Mouse (Mus musculus): ENCODE data around the gene 1700016C15Rik.

The 1700016C15Rik gene

DNA sequence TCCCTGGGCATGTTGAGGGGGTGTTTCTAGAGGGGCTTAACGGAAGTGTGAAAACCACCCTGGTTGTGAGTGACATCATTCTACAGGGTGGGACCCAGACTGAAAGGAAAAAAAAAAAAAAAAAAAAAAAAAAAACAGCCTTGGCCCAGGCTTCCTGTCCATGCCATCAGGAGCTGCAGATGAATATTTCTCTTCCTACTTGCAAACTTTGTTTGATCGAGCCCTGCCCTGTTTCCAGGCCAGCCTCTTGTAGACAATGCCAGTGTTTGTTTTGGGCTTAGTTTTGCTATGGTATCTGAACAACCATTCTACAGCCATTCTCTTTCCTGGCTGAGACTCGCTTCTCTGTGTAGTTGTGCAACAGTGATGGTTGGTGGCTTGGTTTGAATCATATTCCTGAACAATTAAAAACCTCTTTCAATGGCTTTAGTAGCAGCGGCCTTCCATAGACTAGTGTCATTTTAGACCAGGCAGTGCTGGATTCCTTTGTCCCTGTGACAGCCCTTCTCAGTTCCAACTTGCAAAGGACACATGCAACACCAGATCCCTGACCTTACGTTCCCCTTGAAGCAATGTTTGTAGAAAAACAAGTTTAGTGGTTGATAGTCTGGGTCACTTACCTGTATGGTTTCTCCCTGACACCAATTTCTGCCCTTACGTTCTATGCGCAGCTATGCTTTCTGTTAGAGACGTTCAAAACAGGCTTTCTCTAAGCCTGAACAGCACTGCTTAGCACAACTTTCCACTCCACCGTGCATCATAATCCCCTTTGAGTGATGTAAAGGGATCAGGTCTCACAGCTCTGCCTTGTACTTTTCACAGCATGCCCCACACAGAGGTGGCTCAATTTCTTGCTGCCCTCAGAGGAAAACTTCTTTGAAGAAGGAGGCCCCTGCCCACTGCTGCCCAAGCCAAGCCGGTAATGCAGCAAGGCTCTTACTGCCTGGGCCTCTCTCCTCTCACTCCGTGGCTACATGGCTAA lies at the start of gene 1700016C15Rik:
Gene 1700016C15Rik (plus strand): TSS at position 772 of the 982 bp plus-strand sequence.
- no peak for DNase-seq

DNA sequence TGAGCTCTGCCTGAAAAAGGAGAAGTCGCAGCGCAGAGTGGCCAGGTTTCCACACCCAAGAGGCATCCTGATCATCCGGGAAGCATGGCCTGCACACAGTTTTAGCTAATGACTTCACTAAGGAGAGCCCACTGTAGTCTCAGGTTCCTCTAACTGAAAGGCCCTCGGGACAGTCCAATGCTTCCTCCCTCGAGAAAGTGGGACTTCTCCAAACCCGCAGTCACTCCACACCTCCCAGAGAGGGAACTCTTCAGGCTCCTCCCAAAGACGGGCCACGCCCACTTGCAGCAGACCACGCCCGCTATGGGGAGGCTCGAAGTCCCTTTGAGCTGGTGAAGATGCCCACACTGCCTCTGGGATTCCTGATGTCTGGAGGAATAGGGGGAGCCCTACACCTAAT lies 48.4 kb upstream of the 1700016C15Rik start:
- DNase-seq, result peak; percentile 89

DNA sequence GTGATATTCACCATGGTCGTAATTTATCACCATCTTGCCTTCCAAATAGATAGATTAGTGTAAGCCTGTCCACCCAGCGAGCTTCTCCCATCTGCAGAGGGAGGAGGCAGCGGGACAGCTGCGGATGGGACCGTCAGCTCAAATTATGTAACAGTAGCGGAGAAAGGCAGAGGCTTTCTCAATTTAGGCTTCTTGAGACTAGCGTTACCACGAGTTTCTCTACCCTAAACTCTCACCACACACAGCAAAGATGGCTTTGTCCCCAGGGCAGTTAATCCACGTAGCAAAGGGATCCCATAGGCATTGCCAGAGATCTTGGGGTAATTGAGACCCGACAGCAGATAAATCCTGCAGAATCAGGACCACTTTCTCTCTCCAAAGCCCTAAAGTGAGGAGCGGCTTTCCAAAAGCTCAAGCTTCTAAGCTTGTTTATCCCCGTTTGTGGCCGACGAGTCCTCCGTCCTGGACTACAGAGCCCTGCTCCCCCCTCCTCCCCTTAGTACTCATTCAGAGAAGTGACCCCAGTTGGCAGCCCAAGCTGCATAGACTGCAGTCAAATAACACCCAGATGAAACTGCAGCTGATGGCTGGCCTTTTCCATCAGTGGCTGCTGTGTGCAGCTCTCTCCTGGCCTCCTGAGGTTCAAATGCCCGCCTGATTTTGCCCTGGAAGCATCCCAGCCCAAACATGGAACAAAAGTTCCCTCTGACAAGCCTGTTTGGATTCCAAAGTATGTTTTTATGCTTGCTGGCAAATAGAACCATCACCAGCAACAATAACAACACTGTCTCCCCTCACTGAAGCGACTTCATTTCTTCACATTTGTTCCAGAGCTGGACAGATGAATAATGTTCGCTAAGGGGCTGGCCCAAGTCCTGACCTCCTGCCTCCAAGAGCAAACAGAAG lies 45.4 kb upstream of the 1700016C15Rik start:
- DNase-seq, result peak; percentile 88

DNA sequence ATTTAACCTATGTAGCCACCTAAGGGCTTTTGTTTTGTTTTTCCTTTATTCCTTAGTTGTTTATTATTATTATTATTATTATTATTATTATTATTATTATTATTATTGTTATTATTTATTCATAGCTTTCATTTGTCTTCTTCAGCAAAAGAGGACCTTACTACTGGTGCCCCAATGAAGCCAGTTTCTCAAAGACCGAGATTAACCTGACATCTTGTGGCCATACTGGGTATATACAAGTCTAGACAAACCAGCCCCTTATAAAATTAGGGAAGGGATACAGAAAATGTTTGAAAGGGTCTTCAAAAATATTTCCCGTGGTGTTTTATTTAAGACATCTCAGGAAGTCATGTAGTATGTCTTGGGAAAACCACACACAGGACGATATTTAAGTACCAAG lies 44.7 kb upstream of the 1700016C15Rik start:
- no peak for DNase-seq

DNA sequence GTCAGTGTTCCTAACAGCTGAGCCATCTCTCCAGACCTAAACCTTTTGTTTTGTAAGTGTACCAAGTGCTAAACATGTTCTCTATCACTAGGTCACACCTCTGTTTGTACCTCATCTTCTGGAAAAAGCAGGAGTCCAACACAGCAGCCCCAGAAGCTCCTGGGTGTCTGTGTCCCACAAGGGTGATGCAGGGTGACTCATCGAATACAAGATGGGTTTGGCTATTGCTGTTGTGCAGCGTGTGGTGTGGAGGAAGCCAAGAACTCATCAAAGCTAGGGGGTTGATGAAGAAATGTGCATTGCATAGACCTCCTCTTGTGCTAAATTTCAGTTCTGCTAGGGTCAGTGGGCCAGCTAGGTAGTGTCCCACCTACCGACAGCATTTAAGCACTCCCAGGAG lies 43.5 kb upstream of the 1700016C15Rik start:
- no peak for DNase-seq

DNA sequence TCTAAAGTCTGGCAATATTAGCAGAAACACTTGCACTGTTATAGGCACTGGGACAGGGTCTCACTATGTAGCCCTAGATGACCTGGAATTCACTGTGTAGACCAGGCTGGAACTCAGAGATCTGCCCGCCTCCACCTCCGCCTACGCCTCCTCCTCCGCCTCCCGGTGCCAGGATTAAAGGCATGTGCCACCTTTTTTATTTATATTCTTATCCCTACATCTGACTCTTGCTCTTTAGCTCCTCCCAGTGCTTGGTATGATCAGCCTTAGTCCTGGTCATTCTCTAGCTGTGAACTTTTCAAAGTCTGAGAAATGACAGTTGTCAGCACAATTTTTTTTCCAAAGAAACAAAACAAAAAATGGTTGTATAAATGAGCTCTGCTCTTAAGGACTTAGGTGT lies 42.6 kb upstream of the 1700016C15Rik start:
- no peak for DNase-seq

DNA sequence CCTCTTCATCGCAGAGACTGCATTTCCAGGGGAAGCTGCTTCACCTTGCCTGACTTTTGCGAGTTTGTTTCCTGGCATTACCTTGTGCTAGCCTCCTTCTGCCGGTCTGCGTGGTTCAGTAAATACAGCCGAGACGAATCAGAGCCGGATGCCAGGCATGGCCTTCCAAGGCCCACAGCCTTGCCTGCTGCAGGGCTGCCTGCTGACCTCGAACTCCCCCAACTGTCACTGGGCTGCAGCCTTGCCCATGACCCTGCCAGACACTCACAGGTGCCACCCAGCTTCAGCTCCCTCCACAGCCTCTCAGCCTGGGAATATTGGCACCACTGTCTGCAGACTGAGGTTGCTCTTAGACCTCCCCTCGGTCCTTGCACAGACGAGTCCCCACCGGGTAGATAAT lies 37.1 kb upstream of the 1700016C15Rik start:
- DNase-seq, result peak; percentile 78

DNA sequence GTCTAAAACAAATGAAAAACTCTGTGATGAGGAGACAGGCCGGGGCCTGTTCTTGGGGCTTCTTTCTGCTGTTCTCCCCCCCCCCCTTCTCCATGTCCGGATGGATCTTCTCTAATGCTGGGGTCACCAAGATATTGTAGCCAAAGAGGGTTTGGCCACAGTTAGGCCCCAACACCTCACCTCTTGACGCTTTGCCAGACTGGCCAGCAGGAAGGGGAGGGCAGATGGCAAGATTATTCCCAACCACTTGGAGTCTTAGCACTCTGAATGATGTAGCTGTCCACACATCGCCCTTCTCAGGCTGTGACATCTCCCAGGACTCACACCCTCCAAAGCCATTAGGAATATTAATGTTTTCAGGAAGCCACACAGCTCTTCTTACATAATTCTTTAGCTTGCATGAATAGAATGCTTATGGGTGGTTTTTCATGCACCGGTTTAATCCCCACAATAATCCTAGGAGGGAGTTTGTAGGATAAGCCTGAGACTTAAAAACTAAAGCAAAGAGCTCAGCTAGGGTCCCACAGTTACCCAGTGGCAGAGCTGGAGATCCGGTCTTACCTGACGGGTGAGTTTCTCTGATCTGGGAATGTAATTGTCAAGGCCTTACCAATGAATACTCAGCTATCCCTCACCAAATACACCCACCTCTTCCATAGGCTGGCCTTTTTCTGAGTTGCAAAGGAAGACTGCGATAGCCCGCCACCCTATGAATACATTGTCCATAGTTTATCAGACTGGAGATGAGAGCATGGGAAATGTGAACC lies 35.9 kb upstream of the 1700016C15Rik start:
- peak; percentile 46 for DNase-seq

DNA sequence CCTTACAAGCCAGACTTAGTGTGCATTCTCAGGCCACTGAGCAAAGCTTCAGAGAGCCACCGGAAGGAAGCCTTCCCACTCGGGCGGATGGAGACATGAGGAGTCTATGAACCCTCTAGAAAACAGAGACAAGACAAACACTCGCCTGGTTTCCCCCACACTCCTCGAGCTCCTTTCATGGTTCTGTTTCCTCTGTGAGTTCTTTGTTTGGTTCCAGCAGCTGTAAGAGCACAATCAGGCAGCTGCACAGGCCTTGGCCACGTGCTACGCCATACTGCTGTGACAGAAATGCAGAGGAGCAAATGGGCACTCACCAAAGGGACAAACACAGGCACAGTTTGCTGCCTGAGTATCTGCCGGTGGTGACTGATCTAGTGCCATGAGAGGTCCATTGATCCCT lies 29.1 kb upstream of the 1700016C15Rik start:
- no peak for DNase-seq

DNA sequence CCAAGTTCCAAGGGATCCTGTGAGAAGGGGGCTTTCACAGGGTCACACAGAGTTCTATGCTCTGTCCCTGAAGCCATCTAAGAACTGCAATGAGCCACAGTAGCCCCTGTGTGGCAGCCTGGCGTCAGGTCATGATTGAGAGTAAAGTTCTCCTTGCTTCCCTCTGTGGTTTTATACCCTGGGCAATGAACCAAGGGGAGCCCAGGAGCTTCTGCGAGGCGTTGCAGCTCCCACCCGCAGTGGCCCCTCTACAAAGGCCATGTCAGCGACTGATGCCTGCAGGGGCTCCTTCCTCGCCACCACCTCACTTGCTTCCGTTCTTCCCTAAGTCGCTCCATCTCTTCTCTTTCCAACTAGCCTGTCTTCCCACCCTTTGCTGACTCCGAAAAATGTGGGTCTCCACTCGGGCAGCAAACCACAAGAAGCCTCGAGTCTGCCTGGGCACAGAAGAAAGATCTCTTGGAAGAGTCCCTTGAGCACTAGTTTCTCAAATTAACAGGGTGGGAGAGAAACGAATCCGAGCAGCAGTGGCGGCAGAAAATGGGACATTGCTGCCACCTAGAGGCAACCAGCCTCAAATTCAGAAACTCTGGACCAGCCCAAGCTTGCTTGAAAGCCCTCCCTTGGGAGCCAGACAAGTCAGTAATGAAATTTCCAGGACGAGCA lies 27.0 kb upstream of the 1700016C15Rik start:
- peak; percentile 98 for DNase-seq

DNA sequence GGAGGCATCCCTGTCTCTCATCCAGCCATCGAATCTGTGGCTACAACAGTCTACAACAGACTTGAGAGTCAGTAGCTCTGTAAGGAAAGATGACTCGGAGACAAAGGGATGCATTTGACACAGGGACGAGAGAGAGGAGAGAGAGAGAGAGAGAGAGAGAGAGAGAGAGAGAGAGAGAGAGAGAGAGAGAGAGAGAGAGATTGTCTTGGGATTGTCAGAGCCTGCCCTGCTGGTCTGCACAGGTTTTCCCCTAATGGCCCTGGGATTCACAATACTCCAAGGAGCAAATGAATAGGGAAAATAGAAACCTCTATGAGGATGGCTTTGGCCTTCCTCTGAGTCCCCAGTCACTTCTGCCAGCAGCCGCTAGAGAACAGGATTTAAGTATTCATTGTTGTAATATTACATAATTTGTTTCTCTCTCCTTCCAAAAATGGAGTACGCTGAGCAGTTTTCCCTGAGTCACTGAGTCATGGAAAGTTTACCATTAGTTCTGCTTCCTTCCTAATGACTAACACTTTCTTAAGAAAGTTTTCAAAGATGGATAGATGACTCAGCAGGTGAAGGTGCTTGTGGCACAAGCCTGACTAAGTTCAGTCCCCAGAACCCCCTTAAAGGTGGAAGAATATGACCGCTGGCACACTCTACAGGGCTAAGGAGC lies 26.3 kb upstream of the 1700016C15Rik start:
- no peak for DNase-seq

DNA sequence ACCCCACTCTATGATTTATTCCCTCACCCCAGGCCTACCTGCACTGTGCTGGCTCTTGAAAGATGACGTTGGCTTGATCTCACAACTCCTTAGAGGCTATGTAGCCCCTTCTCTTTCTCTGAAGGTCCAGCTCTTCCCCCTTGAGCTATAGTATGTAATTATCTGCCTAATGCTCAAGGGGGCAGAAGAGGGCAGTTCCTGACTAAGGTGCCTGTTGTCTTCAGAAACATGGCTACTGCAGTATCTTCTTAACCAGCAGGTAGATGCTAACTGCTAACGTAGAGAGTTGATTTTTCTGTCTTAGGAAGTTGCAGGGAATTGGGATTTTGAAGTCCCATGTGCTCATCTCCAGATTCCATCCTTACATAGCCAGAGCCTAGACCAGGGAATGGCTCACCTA lies 24.4 kb upstream of the 1700016C15Rik start:
- no peak for DNase-seq

DNA sequence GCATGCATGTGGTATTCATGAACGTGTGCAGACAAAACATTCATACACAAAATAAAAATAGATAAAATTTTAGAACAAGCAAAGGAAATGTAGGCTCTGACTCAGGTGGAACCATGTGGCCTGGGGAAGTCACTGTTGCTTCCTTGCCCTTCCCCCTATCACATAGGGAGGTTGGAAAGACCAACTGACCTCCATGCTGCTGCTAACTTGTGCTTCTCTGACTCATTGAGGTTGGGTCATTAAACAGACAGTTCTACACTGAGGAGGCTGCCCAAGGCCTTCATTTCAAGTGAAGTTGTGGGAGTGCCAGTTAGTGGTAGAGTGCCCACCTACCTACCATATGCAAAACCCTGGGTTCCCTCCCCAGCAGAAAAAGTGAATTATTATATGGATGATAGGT lies 22.0 kb upstream of the 1700016C15Rik start:
- no peak for DNase-seq

DNA sequence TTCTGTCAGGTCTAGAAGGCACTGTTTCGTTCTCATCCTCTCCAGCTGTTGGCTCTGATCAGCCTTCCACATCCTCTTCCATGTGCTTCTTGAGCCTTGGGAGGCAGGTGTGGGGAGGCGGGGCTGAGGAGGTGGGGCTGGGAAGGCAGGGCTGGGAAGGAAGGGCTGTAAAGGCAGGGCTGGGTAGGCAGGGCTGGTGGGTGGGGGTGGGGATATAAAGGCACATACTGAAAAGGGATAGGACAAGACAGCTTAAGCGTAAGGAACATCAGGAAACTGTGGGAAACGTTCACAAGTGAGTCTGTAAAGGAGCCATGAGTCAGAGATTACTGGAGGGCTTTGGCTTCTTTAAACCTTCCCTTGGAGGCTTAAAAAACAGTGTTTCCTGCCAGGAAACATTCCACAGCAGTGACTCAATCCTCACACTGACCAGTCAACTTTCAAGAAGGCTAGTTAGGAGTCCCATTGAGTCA lies 21.0 kb upstream of the 1700016C15Rik start:
- peak; percentile 98 for DNase-seq

DNA sequence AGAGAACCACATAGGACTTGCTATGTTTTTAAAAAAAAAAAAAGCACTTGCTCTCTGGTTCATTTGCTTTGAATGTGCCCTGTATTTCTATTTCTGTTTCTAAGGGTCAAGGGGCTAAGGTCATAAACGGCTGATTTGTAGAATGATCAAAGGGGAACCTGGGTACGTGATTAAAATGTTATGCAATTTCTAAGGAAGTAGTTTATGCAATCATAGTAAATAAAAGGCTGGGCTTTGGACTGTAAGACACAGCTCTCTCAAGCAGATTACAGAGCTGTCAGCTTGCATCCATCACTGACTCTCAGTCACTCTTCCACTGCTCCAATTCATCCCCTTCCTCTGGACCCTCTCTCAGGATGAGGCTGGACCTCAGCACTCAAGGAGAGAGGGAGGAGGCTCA lies 18.6 kb upstream of the 1700016C15Rik start:
- DNase-seq, result no peak

DNA sequence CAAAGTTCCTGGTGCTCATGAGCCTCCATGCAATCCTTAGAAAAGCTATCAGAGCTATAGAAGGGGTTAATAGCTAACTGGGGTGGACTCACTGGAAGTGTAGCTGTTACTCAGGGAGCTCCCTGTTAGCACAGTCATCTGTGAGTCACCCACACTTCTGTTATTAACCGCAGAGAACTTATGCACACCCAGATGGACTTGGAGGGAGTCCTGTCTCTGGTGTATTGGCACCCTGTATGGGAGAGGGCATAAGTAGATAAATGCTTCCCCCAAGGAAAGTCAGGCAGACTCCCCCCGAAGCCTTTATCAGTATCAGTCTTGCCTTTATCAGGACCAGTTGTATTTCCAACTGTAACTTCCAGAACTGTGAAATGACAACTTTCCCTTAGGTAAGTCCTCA lies 18.2 kb upstream of the 1700016C15Rik start:
- DNase-seq, result no peak

DNA sequence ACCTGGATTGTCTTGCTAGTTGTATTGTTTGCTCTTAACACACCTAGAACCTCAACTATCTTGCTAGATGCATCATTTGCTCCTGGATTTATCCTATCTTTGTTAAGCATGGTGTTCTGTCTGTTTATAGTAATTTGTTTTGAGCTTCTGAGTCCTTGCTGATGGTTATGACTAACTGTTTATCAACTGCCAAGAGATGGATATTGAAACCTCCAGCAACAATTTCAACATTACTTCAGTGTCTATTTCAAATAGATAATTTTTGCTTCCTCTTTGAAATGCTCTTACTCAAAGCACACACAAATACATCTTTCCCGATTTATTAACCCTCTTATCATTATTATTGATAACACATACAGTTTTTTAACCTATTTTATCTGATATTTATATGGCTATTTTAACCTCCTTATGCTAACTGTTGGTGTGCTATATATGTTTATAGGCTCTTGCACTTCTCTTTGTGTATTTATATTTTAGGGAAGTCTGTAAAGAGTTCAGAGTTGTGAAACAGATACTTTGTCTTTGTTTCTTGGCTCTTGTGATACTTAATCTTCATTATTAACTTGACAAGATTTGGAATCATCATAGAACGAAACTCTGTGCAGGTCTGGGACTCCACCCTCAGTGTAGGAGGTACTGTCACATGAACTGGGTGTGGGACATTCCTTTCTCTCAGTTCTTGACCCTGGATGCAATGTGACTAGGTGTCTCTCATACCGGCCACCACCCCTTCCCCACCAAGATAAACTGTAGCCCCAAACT lies 15.8 kb upstream of the 1700016C15Rik start:
- DNase-seq, result no peak

DNA sequence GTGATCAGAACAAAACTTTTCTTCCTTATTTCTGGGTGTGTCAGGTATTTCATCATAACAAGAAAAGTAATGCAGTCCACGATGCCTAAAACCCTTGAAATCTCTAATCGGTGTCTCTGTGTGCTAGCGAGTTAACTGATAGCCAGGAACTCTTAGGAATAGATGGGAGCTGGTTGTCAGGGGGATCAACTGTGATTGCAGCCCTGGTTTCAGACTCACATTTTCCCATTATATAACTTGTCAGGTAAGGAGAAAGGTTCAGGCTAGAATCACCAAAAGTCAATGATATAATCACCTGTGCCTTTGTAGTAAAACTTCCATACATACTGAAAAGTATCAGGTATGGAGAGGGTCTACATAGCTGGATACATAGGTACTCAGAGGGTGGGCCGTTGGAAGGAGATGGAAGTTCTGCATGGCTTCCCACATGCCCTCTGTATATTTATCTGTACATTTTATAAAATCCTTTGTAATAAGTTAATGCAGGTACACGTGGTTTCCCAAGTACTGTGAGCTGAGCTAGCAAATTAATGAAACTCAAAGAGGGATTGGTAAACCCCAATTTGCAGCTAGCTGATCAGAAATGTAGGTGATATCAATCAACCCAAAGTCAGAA lies 15.1 kb upstream of the 1700016C15Rik start:
- DNase-seq, result no peak

DNA sequence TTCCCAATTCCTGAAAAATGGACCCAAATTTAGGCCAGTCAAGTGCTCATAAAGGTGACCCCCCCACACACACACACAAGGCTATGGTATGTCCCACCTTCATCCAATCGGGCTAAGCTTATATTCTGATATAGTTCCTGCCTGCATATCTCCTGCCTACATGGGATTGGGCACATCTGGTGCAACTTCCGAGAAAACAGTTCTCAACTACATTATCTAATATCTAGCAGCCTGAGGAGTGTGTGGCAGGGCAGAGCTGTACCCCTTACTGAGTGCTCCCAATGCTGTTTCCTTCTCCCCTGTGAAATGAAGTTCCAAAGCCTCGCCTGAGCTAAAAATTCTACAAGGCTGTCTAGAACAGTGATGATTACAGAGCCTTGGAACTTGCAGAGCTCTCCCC lies 13.2 kb upstream of the 1700016C15Rik start:
- DNase-seq, result no peak

All from heart, adult 11 months (tissue).